Comparison of ENCODE assay signal across 16 mouse cellular contexts in genomic region chr7:130727560-130727959, GRCm38 (mm10). TPM values are rescaled to one million over a fixed set of nuclear protein-coding genes. Genes with fewer than 3 reads are reported as not detected.
DNase-seq lines count a peak whose midpoint lies in the region; ATAC-seq and TF ChIP-seq lines count a peak whose summit lies in the region.
"Had no signal": no experiment of that assay in that cellular context is flagged by ENCODE, and none has a peak within 500 bp of the region (broad histone marks: within the 10 kb centered on the region; RNA-seq: fewer than 3 reads in every experiment).

No protein-coding gene starts in this region.

- H3K27ac ChIP-seq in heart, embryonic 11.5 days (ENCODE audit: low read depth, low read length), result 0 out of 2 replicates have a peak overlapping the region, but pooled peaks have one; percentile 0
- H3K27ac ChIP-seq in kidney, embryonic 14.5 days (ENCODE audit: low read depth, low read length), result peak overlapping the region; percentile 71; the same call in 1 of the 2 replicates
- H3K27ac ChIP-seq in lung, embryonic 16.5 days (ENCODE audit: low read length), result peak overlapping the region; percentile 71
- no peak overlapping the region for H3K27ac ChIP-seq in lung, postnatal 0 days (ENCODE audit: low read length)
- peak overlapping the region; percentile 30; the same call in 1 of the 2 replicates for H3K27ac ChIP-seq in stomach, embryonic 16.5 days (ENCODE audit: low read length)
- H3K27ac ChIP-seq: hindbrain, embryonic 13.5 days; liver, embryonic 13.5 days; neural tube, embryonic 12.5 days had no signal

- peaks cover 23% of the 10 kb centered on the region for H3K4me1 ChIP-seq in heart, embryonic 11.5 days (ENCODE audit: control insufficient read depth, insufficient read depth, low read length)
- H3K4me1 ChIP-seq in kidney, embryonic 14.5 days (ENCODE audit: control insufficient read depth, insufficient read depth, low read length), result peaks cover 16% of the 10 kb centered on the region
- peaks cover 13% of the 10 kb centered on the region for H3K4me1 ChIP-seq in lung, embryonic 16.5 days (replicated peaks; ENCODE audit: control insufficient read depth, insufficient read depth, low read length)
- no peaks in the 10 kb centered on the region; the same call in 1 of the 2 replicates for H3K4me1 ChIP-seq in lung, postnatal 0 days (ENCODE audit: insufficient read depth, low read depth, low read length)
- H3K4me1 ChIP-seq in stomach, embryonic 16.5 days (ENCODE audit: control insufficient read depth, insufficient read depth, low read length), result peaks cover 10% of the 10 kb centered on the region

- no peak for TF ChIP-seq EP300 in lung, postnatal 0 days (IDR thresholded peaks at IDR 0.05)

- no peaks in the 10 kb centered on the region for H3K27me3 ChIP-seq in heart, embryonic 11.5 days (ENCODE audit: control insufficient read depth, insufficient read depth, low read length)
- H3K27me3 ChIP-seq in kidney, embryonic 14.5 days (ENCODE audit: control insufficient read depth, insufficient read depth, low read length), result no peaks in the 10 kb centered on the region
- H3K27me3 ChIP-seq in lung, embryonic 16.5 days (ENCODE audit: control insufficient read depth, insufficient read depth, low read depth, low read length), result no peaks in the 10 kb centered on the region
- no peaks in the 10 kb centered on the region for H3K27me3 ChIP-seq in lung, postnatal 0 days (replicated peaks; ENCODE audit: insufficient read depth, low read length)
- no peaks in the 10 kb centered on the region for H3K27me3 ChIP-seq in stomach, embryonic 16.5 days (ENCODE audit: control insufficient read depth, insufficient read depth, low read length)
- H3K27me3 ChIP-seq: hindbrain, embryonic 13.5 days; liver, embryonic 13.5 days; neural tube, embryonic 12.5 days had no signal

- no peak overlapping the region for H3K9ac ChIP-seq in heart, embryonic 11.5 days (ENCODE audit: low read depth, low read length)
- H3K9ac ChIP-seq in kidney, embryonic 14.5 days (ENCODE audit: low read depth, low read length), result no peak overlapping the region
- no peak overlapping the region for H3K9ac ChIP-seq in lung, embryonic 16.5 days (ENCODE audit: low read length)
- H3K9ac ChIP-seq in lung, postnatal 0 days (replicated peaks; ENCODE audit: low read depth), result no peak overlapping the region
- H3K9ac ChIP-seq in stomach, embryonic 16.5 days (ENCODE audit: low read length), result no peak overlapping the region
- H3K9ac ChIP-seq: hindbrain, embryonic 13.5 days; liver, embryonic 13.5 days; neural tube, embryonic 12.5 days had no signal

- 82% methylated on average over 4 of the region's 4 CpGs for whole genome bisulfite sequencing in heart, embryonic 11.5 days (ENCODE audit: insufficient replicate concordance)
- 78% methylated on average over 4 of the region's 4 CpGs for WGBS in kidney, embryonic 14.5 days
- 83% methylated on average over 4 of the region's 4 CpGs for WGBS in lung, embryonic 16.5 days
- WGBS in lung, postnatal 0 days, result 81% methylated on average over 4 of the region's 4 CpGs
- WGBS in stomach, embryonic 16.5 days, result 81% methylated on average over 4 of the region's 4 CpGs

- TF ChIP-seq CTCF in lung, postnatal 0 days (IDR thresholded peaks at IDR 0.05), result no peak

- no peaks in the 10 kb centered on the region for H3K9me3 ChIP-seq in heart, embryonic 11.5 days (replicated peaks; ENCODE audit: control insufficient read depth, low read length)
- H3K9me3 ChIP-seq in kidney, embryonic 14.5 days (ENCODE audit: control insufficient read depth, low read length), result no peaks in the 10 kb centered on the region
- no peaks in the 10 kb centered on the region for H3K9me3 ChIP-seq in lung, embryonic 16.5 days (ENCODE audit: control insufficient read depth, low read length)
- no peaks in the 10 kb centered on the region for H3K9me3 ChIP-seq in lung, postnatal 0 days (ENCODE audit: low read length)
- H3K9me3 ChIP-seq in stomach, embryonic 16.5 days (replicated peaks; ENCODE audit: control insufficient read depth, low read length), result no peaks in the 10 kb centered on the region
- H3K9me3 ChIP-seq: hindbrain, embryonic 13.5 days; liver, embryonic 13.5 days; neural tube, embryonic 12.5 days had no signal

- peaks cover 13% of the 10 kb centered on the region; the same call in 1 of the 2 replicates for H3K36me3 ChIP-seq in heart, embryonic 11.5 days (ENCODE audit: control insufficient read depth, insufficient read depth, low read length)
- peaks cover 30% of the 10 kb centered on the region for H3K36me3 ChIP-seq in kidney, embryonic 14.5 days (ENCODE audit: control insufficient read depth, insufficient read depth, low read length)
- peaks cover 2% of the 10 kb centered on the region; the same call in 1 of the 2 replicates for H3K36me3 ChIP-seq in lung, embryonic 16.5 days (ENCODE audit: control insufficient read depth, insufficient read depth, low read length)
- no peaks in the 10 kb centered on the region for H3K36me3 ChIP-seq in lung, postnatal 0 days (ENCODE audit: insufficient read depth, low read length)
- H3K36me3 ChIP-seq in stomach, embryonic 16.5 days (ENCODE audit: control insufficient read depth, insufficient read depth, low read length), result no peaks in the 10 kb centered on the region

- DNase-seq in heart, adult 8-10 months (ENCODE audit: low spot score), result no peak
- DNase-seq in kidney, adult 8-10 months, result no peak
- no peak for DNase-seq in lung, postnatal 0 days (ENCODE audit: low spot score)
- no peak for DNase-seq in adrenal gland, adult 8-10 months
- DNase-seq: cerebellum, postnatal 10 days; kidney, adult 2 months; layer of hippocampus, postnatal 36 days; liver, embryonic 13.5 days; right cerebral cortex, postnatal 25 days had no signal

- no peak overlapping the region for H3K4me3 ChIP-seq in heart, embryonic 11.5 days (ENCODE audit: low read depth, low read length)
- no peak overlapping the region for H3K4me3 ChIP-seq in kidney, embryonic 14.5 days (ENCODE audit: low read length)
- H3K4me3 ChIP-seq in lung, embryonic 16.5 days (ENCODE audit: low read length), result no peak overlapping the region
- no peak overlapping the region for H3K4me3 ChIP-seq in lung, postnatal 0 days (ENCODE audit: low read depth, low read length)
- H3K4me3 ChIP-seq in stomach, embryonic 16.5 days (replicated peaks; ENCODE audit: low read length), result no peak overlapping the region
- H3K4me3 ChIP-seq: hindbrain, embryonic 13.5 days; liver, embryonic 13.5 days; neural tube, embryonic 12.5 days had no signal

- no peak for ATAC-seq in heart, embryonic 11.5 days (replicated peaks; ENCODE audit: insufficient number of reproducible peaks, low FRiP score, low TSS enrichment)
- ATAC-seq in kidney, embryonic 14.5 days (ENCODE audit: low FRiP score, low TSS enrichment), result no peak
- ATAC-seq in lung, embryonic 16.5 days (ENCODE audit: low read depth), result no peak
- no peak; the same call in 1 of the 2 replicates for ATAC-seq in lung, postnatal 0 days
- ATAC-seq in stomach, embryonic 16.5 days (ENCODE audit: insufficient read depth, low FRiP score), result no peak
- ATAC-seq: forebrain, embryonic 14.5 days had no signal

- H3K4me2 ChIP-seq in heart, embryonic 11.5 days, result no peak overlapping the region
- no peak overlapping the region; the same call in 1 of the 2 replicates for H3K4me2 ChIP-seq in kidney, embryonic 14.5 days (replicated peaks; ENCODE audit: low read depth, low read length)
- peak overlapping the region; percentile 24; the same call in 1 of the 2 replicates for H3K4me2 ChIP-seq in lung, embryonic 16.5 days (ENCODE audit: low read depth, low read length)
- H3K4me2 ChIP-seq in lung, postnatal 0 days (replicated peaks; ENCODE audit: low read depth, low read length), result no peak overlapping the region
- 0 out of 2 replicates have a peak overlapping the region, but pooled peaks have one; percentile 9 for H3K4me2 ChIP-seq in stomach, embryonic 16.5 days (ENCODE audit: low read depth, low read length)
- H3K4me2 ChIP-seq: hindbrain, embryonic 13.5 days; liver, embryonic 13.5 days; neural tube, embryonic 12.5 days had no signal

RNA-seq across cellular contexts. Expression of gene Btbd16, which starts 46.3 kb away (rescaled TPM):
- not detected in 2 replicates for polyA plus RNA-seq in heart, embryonic 11.5 days (2014; fragmentation: Nextera tagmentation; extraction: Ambion mirVana)
- total RNA-seq in heart, adult 8-10 months (2022), result not detected
- polyA plus RNA-seq in kidney, embryonic 14.5 days (2014; fragmentation: Nextera tagmentation; extraction: Ambion mirVana), result not detected in 2 replicates
- 0.06 TPM in 1 of 2 replicates, not detected in the other for polyA plus RNA-seq in lung, embryonic 16.5 days (2015; fragmentation: Nextera tagmentation; extraction: Ambion mirVana)
- polyA plus RNA-seq in lung, postnatal 0 days (2015; fragmentation: Nextera tagmentation; extraction: Ambion mirVana), result 0.08 TPM in 1 of 2 replicates, not detected in the other
- polyA plus RNA-seq in stomach, embryonic 16.5 days (2015; fragmentation: Nextera tagmentation; extraction: Ambion mirVana), result 0.10 and 0.14 TPM in 2 replicates
- total RNA-seq in adrenal gland, adult 8-10 months (2022), result under 1 TPM in 2 of 4 experiments, not detected in 2; 0.30 to 0.55 TPM
- polyA plus RNA-seq: forebrain, embryonic 14.5 days; liver, embryonic 13.5 days had no signal

Comparison
In these comparisons a context has a peak if more than half of its experiments do, and no peak if none do; other contexts are left out.
1. H3K4me2 ChIP-seq: peak in lung, embryonic 16.5 days (single experiment) and stomach, embryonic 16.5 days (single experiment); none in heart, embryonic 11.5 days (single experiment), kidney, embryonic 14.5 days (single experiment) and lung, postnatal 0 days (single experiment).